29 mouse cellular contexts compared by ENCODE assay signal in genomic region chr8:103919324-103919723, GRCm38 (mm10).
"Had no signal": no experiment of that assay in that cellular context is flagged by ENCODE, and none has a peak within 500 bp of the region (broad histone marks: within the 10 kb centered on the region; RNA-seq: fewer than 3 reads in every experiment).

No protein-coding gene starts in this region.

- H3K36me3 ChIP-seq: limb, embryonic 10.5 days; limb, embryonic 12.5 days; limb, embryonic 13.5 days; limb, embryonic 15.5 days; liver, embryonic 12.5 days; liver, embryonic 13.5 days; liver, embryonic 15.5 days; lung, embryonic 15.5 days; midbrain, embryonic 10.5 days; midbrain, embryonic 12.5 days; midbrain, embryonic 13.5 days; midbrain, embryonic 15.5 days had no signal

- H3K9ac ChIP-seq: limb, embryonic 12.5 days; limb, embryonic 13.5 days; limb, embryonic 15.5 days; liver, embryonic 12.5 days; liver, embryonic 13.5 days; liver, embryonic 14.5 days; liver, embryonic 15.5 days; liver, postnatal 0 days; lung, embryonic 14.5 days; lung, embryonic 15.5 days; midbrain, embryonic 12.5 days; midbrain, embryonic 13.5 days; midbrain, embryonic 15.5 days had no signal

- DNase-seq: left cerebral cortex, postnatal 4 days; liver; liver, embryonic 13.5 days; liver, postnatal 0 days; lung, adult 18-20 months; lung, adult 2 months; lung, embryonic 14.5 days; lung, postnatal 10 days; lung, postnatal 14 days; lung, postnatal 36 days; lung, postnatal 4 days; midbrain, embryonic 14.5 days had no signal

- H3K4me2 ChIP-seq: limb, embryonic 12.5 days; limb, embryonic 13.5 days; limb, embryonic 15.5 days; liver, embryonic 11.5 days; liver, embryonic 12.5 days; liver, embryonic 13.5 days; liver, embryonic 15.5 days; lung, embryonic 14.5 days; lung, embryonic 15.5 days; midbrain, embryonic 11.5 days; midbrain, embryonic 12.5 days; midbrain, embryonic 13.5 days; midbrain, embryonic 15.5 days had no signal

- H3K27ac ChIP-seq: limb, embryonic 10.5 days; limb, embryonic 12.5 days; limb, embryonic 13.5 days; limb, embryonic 15.5 days; liver, embryonic 12.5 days; liver, embryonic 13.5 days; liver, embryonic 14.5 days; liver, embryonic 15.5 days; lung, embryonic 15.5 days; macrophage; midbrain, embryonic 10.5 days; midbrain, embryonic 12.5 days; midbrain, embryonic 13.5 days; midbrain, embryonic 15.5 days had no signal

- H3K4me1 ChIP-seq: limb, embryonic 12.5 days; liver, embryonic 12.5 days; liver, embryonic 13.5 days; liver, embryonic 15.5 days; megakaryocyte, embryonic 14.5 days; midbrain, embryonic 10.5 days; midbrain, embryonic 12.5 days; midbrain, embryonic 13.5 days; midbrain, embryonic 15.5 days had no signal

- H3K27me3 ChIP-seq: limb, embryonic 12.5 days; limb, embryonic 13.5 days; limb, embryonic 15.5 days; liver, embryonic 12.5 days; liver, embryonic 13.5 days; liver, embryonic 15.5 days; lung, embryonic 15.5 days; megakaryocyte, embryonic 14.5 days; midbrain, embryonic 12.5 days; midbrain, embryonic 13.5 days; midbrain, embryonic 15.5 days had no signal

- H3K9me3 ChIP-seq: limb, embryonic 10.5 days; limb, embryonic 12.5 days; limb, embryonic 13.5 days; limb, embryonic 15.5 days; liver, embryonic 12.5 days; liver, embryonic 13.5 days; liver, embryonic 15.5 days; lung, embryonic 15.5 days; midbrain, embryonic 10.5 days; midbrain, embryonic 12.5 days; midbrain, embryonic 13.5 days; midbrain, embryonic 15.5 days had no signal

- H3K4me3 ChIP-seq: limb, embryonic 10.5 days; limb, embryonic 12.5 days; limb, embryonic 13.5 days; limb, embryonic 15.5 days; liver, embryonic 12.5 days; liver, embryonic 13.5 days; liver, embryonic 15.5 days; lung, embryonic 15.5 days; megakaryocyte, embryonic 14.5 days; midbrain, embryonic 10.5 days; midbrain, embryonic 12.5 days; midbrain, embryonic 13.5 days; midbrain, embryonic 15.5 days; myocyte had no signal
